Mouse (Mus musculus) liver, postnatal 0 days (tissue): Measurements from ENCODE around the gene Bco1.

Experiments used
- CTCF ChIP-seq: sonication (generic); IDR thresholded peaks from 2 replicates; pipeline ENCODE4 v1.5.1; 2016; ENCODE audit warnings: antibody characterized with exemption, low read depth
- EP300 ChIP-seq: IDR thresholded peaks from 2 replicates; pipeline ENCODE4 v1.6.1; 2016; ENCODE audit warnings: antibody characterized with exemption, low read depth, mild to moderate bottlenecking

GRCm38 (mm10) chr8:117164912-117165311, 69.3 kb downstream of the Bco1 start:
- TF ChIP-seq CTCF (no peak), EP300 (no peak)
